Mouse (Mus musculus) liver, embryonic 18 days (tissue): Measurements from ENCODE around the gene Olfr1090. TPM values are rescaled to one million over a fixed set of nuclear protein-coding genes. Genes with fewer than 3 reads are reported as not detected.

Experiments
- polyA plus RNA-seq: library from polyadenylated mRNA; depleted of rRNA; stranded (reverse); fragments of >200 nt; gene quantifications from 2 replicates; pipeline ENCODE4 v1.2.3, GENCODE M21; 2012; rRNA removed

Olfr1090 gene
- polyA plus RNA-seq = not detected in 2 replicates

GRCm38 (mm10) chr2:86758893-86759292 lies at the start of gene Olfr1090:
TSS of gene Olfr1090 (minus strand) at chr2:86758993.

DNA sequence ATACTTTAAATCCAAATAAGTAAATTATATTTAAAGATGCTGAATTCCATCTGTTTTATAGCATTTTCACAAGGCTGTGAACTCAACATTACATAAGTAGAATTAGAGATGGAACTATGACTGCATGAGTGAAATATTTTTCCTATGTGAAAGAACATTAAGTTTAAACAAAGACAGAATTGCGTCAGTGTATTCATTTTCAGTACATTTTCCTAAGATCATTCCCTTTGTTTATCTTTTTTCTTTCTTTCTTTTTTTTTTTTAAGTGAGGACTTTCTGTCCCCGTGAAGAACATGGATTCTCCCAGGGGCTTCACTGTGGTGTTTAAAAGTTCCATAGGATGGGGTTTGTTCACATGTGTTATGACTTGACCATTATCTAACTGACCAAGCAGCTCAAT lies 23.4 kb upstream of the Olfr1090 start, which contains the start of gene Olfr1093:
Gene Olfr1093, plus strand, starts transcription at position 301 of the 400 bp plus-strand sequence.

GRCm38 (mm10) chr2:86733601-86734000 lies 25.2 kb downstream of the Olfr1090 start, which contains the start of gene Olfr1089:
TSS of gene Olfr1089 (minus strand) at chr2:86733701.

Other genes starting within 250 kb of the Olfr1090 start
- gene Olfr1079, start 216.5 kb downstream of the Olfr1090 start, polyA plus RNA-seq = not detected in 2 replicates
- not detected in 2 replicates for gene Olfr1080, start 200.8 kb downstream of the Olfr1090 start, polyA plus RNA-seq
- gene Olfr1082, start 160.0 kb downstream of the Olfr1090 start, polyA plus RNA-seq = not detected in 2 replicates
- gene Olfr1084, start 119.3 kb downstream of the Olfr1090 start, polyA plus RNA-seq = not detected in 2 replicates
- gene Olfr1085, start 97.0 kb downstream of the Olfr1090 start, polyA plus RNA-seq = not detected in 2 replicates
- gene Olfr1086, start 78.9 kb downstream of the Olfr1090 start, polyA plus RNA-seq = not detected in 2 replicates
- not detected in 2 replicates for gene Olfr1087, start 60.6 kb downstream of the Olfr1090 start, polyA plus RNA-seq
- not detected in 2 replicates for gene Olfr1089, start 25.3 kb downstream of the Olfr1090 start, polyA plus RNA-seq
- gene Olfr1093, start 23.5 kb upstream of the Olfr1090 start, polyA plus RNA-seq = not detected in 2 replicates
- not detected in 2 replicates for gene Olfr141, start 51.0 kb upstream of the Olfr1090 start, polyA plus RNA-seq
- not detected in 2 replicates for gene Olfr1094, start 65.7 kb upstream of the Olfr1090 start, polyA plus RNA-seq
- not detected in 2 replicates for gene Olfr1095, start 92.7 kb upstream of the Olfr1090 start, polyA plus RNA-seq
- gene Gm13723, start 115.8 kb upstream of the Olfr1090 start, polyA plus RNA-seq = not detected in 2 replicates
- gene Olfr1097, start 133.2 kb upstream of the Olfr1090 start, polyA plus RNA-seq = not detected in 2 replicates
- not detected in 2 replicates for gene Olfr1098, start 165.6 kb upstream of the Olfr1090 start, polyA plus RNA-seq
- gene Olfr1099, start 201.7 kb upstream of the Olfr1090 start, polyA plus RNA-seq = not detected in 2 replicates
- not detected in 2 replicates for gene Olfr1100, start 221.0 kb upstream of the Olfr1090 start, polyA plus RNA-seq
- gene Olfr1101, start 232.2 kb upstream of the Olfr1090 start, polyA plus RNA-seq = not detected in 2 replicates
- gene Olfr1102, start 239.4 kb upstream of the Olfr1090 start, polyA plus RNA-seq = not detected in 2 replicates